Mouse (Mus musculus) MEL (cell line): ENCODE results near the gene Gm2663. TPM values are rescaled to one million over a fixed set of nuclear protein-coding genes. Genes with fewer than 3 reads are reported as not detected.

ENCODE experiments used
- DNase-seq: peaks from one replicate; pipeline ENCODE4 v3.0.0; 2011; ENCODE audit warnings: low read depth, low spot score
- H3K27ac ChIP-seq: 2 replicates; pipeline ENCODE4 v1.5.1; 2012; ENCODE audit warnings: low read depth, mild to moderate bottlenecking, control low read depth, low read length, moderate library complexity; ENCODE audit not compliant: control insufficient read depth
- H3K27me3 ChIP-seq, 2 experiments: fragments of 150-350 bp in 1 of 2; sonication (generic) in 1 of 2; 2 replicates each; pipeline ENCODE4 v1.6.1; 2012; ENCODE audit warnings: low read length in 2 of 2, mild to moderate bottlenecking in 2 of 2, improper control_type of control experiment in 1 of 2, moderate library complexity in 1 of 2; ENCODE audit not compliant: insufficient read depth in 2 of 2, control insufficient read depth in 1 of 2
- H3K36me3 ChIP-seq, 2 experiments: 2 replicates each; pipeline ENCODE4 v1.6.1; 2012 to 2014; ENCODE audit warnings: low read length in 2 of 2, improper control_type of control experiment in 1 of 2, inconsistent platforms in 1 of 2, mild to moderate bottlenecking in 1 of 2; ENCODE audit not compliant: insufficient read depth in 2 of 2, control insufficient read depth in 1 of 2
- H3K4me1 ChIP-seq, 2 experiments: fragments of 150-350 bp in 1 of 2; sonication (generic) in 1 of 2; 2 replicates each; pipeline ENCODE4 v1.6.1; 2012; ENCODE audit warnings: low read length in 2 of 2, improper control_type of control experiment in 1 of 2, mild to moderate bottlenecking in 1 of 2; ENCODE audit not compliant: insufficient read depth in 2 of 2, control insufficient read depth in 1 of 2
- H3K4me3 ChIP-seq, 2 experiments: fragments of 150-350 bp in 1 of 2; sonication (generic) in 1 of 2; 2 replicates each; pipeline ENCODE4 v1.5.1; 2012; ENCODE audit warnings: low read depth in 2 of 2, low read length in 2 of 2, mild to moderate bottlenecking in 2 of 2, moderate library complexity in 2 of 2, control low read depth in 1 of 2, improper control_type of control experiment in 1 of 2; ENCODE audit not compliant: control insufficient read depth in 1 of 2, insufficient read depth in 1 of 2
- H3K79me2 ChIP-seq: 2 replicates; pipeline ENCODE4 v1.6.1; 2012; ENCODE audit warnings: mild to moderate bottlenecking, low read length, moderate library complexity; ENCODE audit not compliant: control insufficient read depth, poor library complexity, insufficient read depth
- H3K9ac ChIP-seq: 2 replicates; pipeline ENCODE4 v1.6.1; 2012; ENCODE audit warnings: low read depth, mild to moderate bottlenecking, control low read depth, low read length, moderate library complexity; ENCODE audit not compliant: control insufficient read depth, poor library complexity, severe bottlenecking
- H3K9me3 ChIP-seq: fragments of 150-350 bp; sonication (generic); replicated peaks from 2 replicates; pipeline ENCODE4 v1.6.1; 2012; ENCODE audit warnings: mild to moderate bottlenecking, low read length, improper control_type of control experiment, moderate library complexity; ENCODE audit not compliant: insufficient read depth
- BHLHE40 ChIP-seq: IDR thresholded peaks from 2 replicates; pipeline ENCODE4 v1.6.1; 2012; ENCODE audit warnings: low read depth, mild to moderate bottlenecking, inconsistent platforms, low read length, improper control_type of control experiment, borderline replicate concordance
- CTCF ChIP-seq, 3 experiments: IDR thresholded peaks in 2 of 3; conservative IDR thresholded peaks in 1 of 3; 2 replicates each; pipeline ENCODE4 v1.5.1; 2011 to 2012; ENCODE audit warnings: low read length in 3 of 3, low read depth in 2 of 3, mild to moderate bottlenecking in 2 of 3, improper control_type of control experiment in 1 of 3, inconsistent platforms in 1 of 3, mixed read lengths in 1 of 3, moderate library complexity in 1 of 3; ENCODE audit not compliant: control insufficient read depth in 1 of 3, insufficient read depth in 1 of 3, poor library complexity in 1 of 3, severe bottlenecking in 1 of 3
- E2F4 ChIP-seq: IDR thresholded peaks from 2 replicates; pipeline ENCODE4 v1.6.1; 2011; ENCODE audit warnings: low read depth, low read length, improper control_type of control experiment, borderline replicate concordance
- EP300 ChIP-seq, 2 experiments: IDR thresholded peaks; 2 replicates each; pipeline ENCODE4 v1.6.1; 2011; ENCODE audit warnings: improper control_type of control experiment in 2 of 2, low read length in 2 of 2, low read depth in 1 of 2, mild to moderate bottlenecking in 1 of 2
- KAT2A ChIP-seq: conservative IDR thresholded peaks from 2 replicates; pipeline ENCODE4 v1.6.1; 2012; ENCODE audit warnings: low read depth, low read length, improper control_type of control experiment, inconsistent platforms
- MAZ ChIP-seq: IDR thresholded peaks from 2 replicates; pipeline ENCODE4 v1.6.1; 2012; ENCODE audit warnings: low read depth, mild to moderate bottlenecking, inconsistent platforms, low read length, improper control_type of control experiment
- MXI1 ChIP-seq: IDR thresholded peaks from 2 replicates; pipeline ENCODE4 v1.6.1; 2011; ENCODE audit warnings: mild to moderate bottlenecking, low read depth, low read length, improper control_type of control experiment
- MYB ChIP-seq: IDR thresholded peaks from 2 replicates; pipeline ENCODE4 v1.6.1; 2011; ENCODE audit warnings: mild to moderate bottlenecking, low read depth, low read length, improper control_type of control experiment
- NRF1 ChIP-seq: IDR thresholded peaks from 2 replicates; pipeline ENCODE4 v1.6.1; 2014; ENCODE audit warnings: low read depth, mild to moderate bottlenecking, inconsistent platforms, low read length, improper control_type of control experiment, moderate library complexity; ENCODE audit not compliant: poor library complexity, insufficient read depth, severe bottlenecking
- POLR2A ChIP-seq, 2 experiments: IDR thresholded peaks; 2 replicates each; pipeline ENCODE4 v1.6.1; 2011 to 2012; ENCODE audit warnings: low read length in 2 of 2, mild to moderate bottlenecking in 2 of 2, control low read depth in 1 of 2, improper control_type of control experiment in 1 of 2, low read depth in 1 of 2, moderate library complexity in 1 of 2; ENCODE audit not compliant: control insufficient read depth in 1 of 2, insufficient read depth in 1 of 2, poor library complexity in 1 of 2
- POLR2AphosphoS2 ChIP-seq: IDR thresholded peaks from 2 replicates; pipeline ENCODE4 v1.6.1; 2011; ENCODE audit warnings: low read length, improper control_type of control experiment
- POLR2AphosphoS5 ChIP-seq: IDR thresholded peaks from 2 replicates; pipeline ENCODE4 v1.6.1; 2012; ENCODE audit warnings: low read depth, borderline replicate concordance, mild to moderate bottlenecking, inconsistent platforms, low read length, moderate library complexity, mixed read lengths
- RAD21 ChIP-seq: IDR thresholded peaks from 2 replicates; pipeline ENCODE4 v1.6.1; 2011; ENCODE audit warnings: mild to moderate bottlenecking, low read depth, low read length, improper control_type of control experiment
- SIN3A ChIP-seq: IDR thresholded peaks from 2 replicates; pipeline ENCODE4 v1.6.1; 2012; ENCODE audit warnings: low read length, improper control_type of control experiment, inconsistent platforms
- SMC3 ChIP-seq: IDR thresholded peaks from 2 replicates; pipeline ENCODE4 v1.6.1; 2011; ENCODE audit warnings: low read depth, low read length, improper control_type of control experiment
- TAL1 ChIP-seq: IDR thresholded peaks from 2 replicates; pipeline ENCODE4 v1.6.1; 2012; ENCODE audit warnings: mild to moderate bottlenecking, inconsistent platforms, low read length, moderate library complexity, mixed read lengths
- TBP ChIP-seq: IDR thresholded peaks from 2 replicates; pipeline ENCODE4 v1.8.0; 2011; ENCODE audit warnings: low read depth, low read length, improper control_type of control experiment
- TCF12 ChIP-seq: IDR thresholded peaks from 2 replicates; pipeline ENCODE4 v1.6.1; 2014; ENCODE audit warnings: low read depth, mild to moderate bottlenecking, inconsistent platforms, low read length, improper control_type of control experiment, moderate library complexity
- USF1 ChIP-seq: IDR thresholded peaks from 2 replicates; pipeline ENCODE4 v1.6.1; 2014; ENCODE audit warnings: low read depth, mild to moderate bottlenecking, inconsistent platforms, low read length, improper control_type of control experiment, moderate library complexity
- USF2 ChIP-seq, 2 experiments: IDR thresholded peaks; 2 replicates each; pipeline ENCODE4 v1.6.1; 2011 to 2012; ENCODE audit warnings: improper control_type of control experiment in 2 of 2, low read length in 2 of 2, borderline replicate concordance in 1 of 2, inconsistent platforms in 1 of 2, low read depth in 1 of 2, mild to moderate bottlenecking in 1 of 2; ENCODE audit not compliant: insufficient read depth in 1 of 2
- ZKSCAN1 ChIP-seq: IDR thresholded peaks from 2 replicates; pipeline ENCODE4 v1.6.1; 2012; ENCODE audit warnings: low read depth, mild to moderate bottlenecking, inconsistent platforms, low read length, improper control_type of control experiment, moderate library complexity
- ZMIZ1 ChIP-seq: IDR thresholded peaks from 2 replicates; pipeline ENCODE4 v1.6.1; 2012; ENCODE audit warnings: low read depth, mild to moderate bottlenecking, inconsistent platforms, low read length, improper control_type of control experiment, moderate library complexity
- polyA plus RNA-seq, 2 experiments: library from polyadenylated mRNA; stranded (reverse) in 1 of 2; unstranded in 1 of 2; fragments of >175 nt in 1 of 2; fragments of >200 nt in 1 of 2; gene quantifications; 2 replicates each; pipeline versions ENCODE4 v1.2.1 to v1.2.4; 2012; ENCODE audit warnings: low replicate concordance in 2 of 2, low read depth in 1 of 2; ENCODE audit not compliant: insufficient read length in 2 of 2, insufficient read depth in 1 of 2, missing spikeins in 1 of 2
- total RNA-seq: library from RNA; depleted of rRNA; stranded (reverse); fragments of 300-350 nt; gene quantifications from 2 replicates; pipeline ENCODE4 v1.2.3, GENCODE M21; 2012

Gene Gm2663
- total and polyA plus RNA-seq, 3 experiments = not detected

DNA sequence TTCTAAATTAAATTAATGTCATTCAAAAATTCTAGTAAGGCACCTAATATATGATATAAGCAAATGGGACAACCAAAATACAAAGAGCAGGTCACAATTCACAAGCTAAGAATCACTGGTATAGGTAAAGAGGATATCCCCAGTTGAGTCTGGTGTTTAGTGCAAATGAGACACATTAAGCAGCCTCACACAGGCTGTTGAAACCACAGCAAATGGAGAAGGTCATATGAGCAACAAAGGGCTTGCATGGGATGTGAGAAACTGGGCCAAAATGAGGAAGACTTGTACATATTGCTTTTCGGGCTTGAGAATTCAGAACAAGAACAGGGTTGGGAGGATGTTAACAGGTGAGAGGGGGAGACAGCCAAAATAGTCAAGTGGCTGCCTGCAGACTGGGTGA is 45.5 kb upstream of the Gm2663 start:
- no peaks in the 10 kb centered on the region for H3K27me3 ChIP-seq
- no peak for DNase-seq
- TF ChIP-seq CTCF (IDR thresholded peaks at IDR 0.05 in 2 of 3, conservative IDR thresholded peaks at IDR 0.05 in 1 of 3; ENCODE audit: control insufficient read depth in 1 of 3, insufficient read depth in 1 of 3, low read depth in 2 of 3, low read length in 3 of 3, poor library complexity in 1 of 3, severe bottlenecking in 1 of 3) = no peak
- no peak for TF ChIP-seq TBP
- no peak for TF ChIP-seq NRF1
- TF ChIP-seq POLR2A (IDR thresholded peaks at IDR 0.05; ENCODE audit: control insufficient read depth in 1 of 2, insufficient read depth in 1 of 2, low read depth in 1 of 2, low read length in 2 of 2, poor library complexity in 1 of 2) = no peak
- TF ChIP-seq E2F4 = no peak
- TF ChIP-seq RAD21 = no peak
- no peak for TF ChIP-seq MXI1
- no peak for TF ChIP-seq BHLHE40
- no peak for TF ChIP-seq TCF12
- TF ChIP-seq ZKSCAN1 = no peak
- TF ChIP-seq EP300 (IDR thresholded peaks at IDR 0.05; ENCODE audit: low read depth in 1 of 2, low read length in 2 of 2) = no peak
- no peak for TF ChIP-seq TAL1
- no peak for TF ChIP-seq SMC3
- no peak for TF ChIP-seq USF1
- TF ChIP-seq POLR2AphosphoS5 = no peak

DNA sequence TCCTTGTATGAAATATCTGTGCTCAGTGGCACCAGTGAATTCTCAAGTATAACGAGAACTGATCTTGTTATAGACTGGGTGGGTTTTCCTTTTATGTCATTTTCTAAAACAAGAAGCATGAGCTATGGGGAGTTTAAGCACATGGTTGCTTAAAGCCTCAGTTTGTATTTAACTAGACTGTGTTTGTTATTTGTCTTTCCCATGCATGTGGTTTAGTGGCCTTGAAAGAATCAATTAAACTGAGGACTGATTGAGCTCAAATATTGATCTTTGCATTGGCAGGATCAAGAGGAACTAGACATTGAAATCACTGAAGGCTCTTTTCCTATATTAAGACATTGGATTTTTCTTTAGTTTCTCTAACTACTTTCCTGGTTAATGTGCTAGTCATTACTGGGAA is 45.0 kb upstream of the Gm2663 start:
- no peaks in the 10 kb centered on the region for H3K4me1 ChIP-seq
- H3K27me3 ChIP-seq = no peaks in the 10 kb centered on the region
- H3K9me3 ChIP-seq = no peaks in the 10 kb centered on the region
- H3K9ac ChIP-seq = no peak overlapping the region
- H3K27ac ChIP-seq = no peak overlapping the region
- no peaks in the 10 kb centered on the region for H3K36me3 ChIP-seq
- TF ChIP-seq POLR2AphosphoS2 (no peak), USF2 (IDR thresholded peaks at IDR 0.05; ENCODE audit: borderline replicate concordance in 1 of 2, insufficient read depth in 1 of 2, low read depth in 1 of 2, low read length in 2 of 2) (no peak), ZMIZ1 (no peak), MYB (no peak), KAT2A (no peak), SIN3A (no peak), MAZ (no peak)
- H3K79me2 ChIP-seq = no peaks in the 10 kb centered on the region
- DNase-seq = no peak
- H3K4me3 ChIP-seq = no peak overlapping the region

More for the DNA sequence above, 45.5 kb upstream of the Gm2663 start:
- Histone ChIP-seq H3K4me3 (no peak overlapping the region), H3K79me2 (no peaks in the 10 kb centered on the region), H3K36me3 (no peaks in the 10 kb centered on the region), H3K27ac (no peak overlapping the region), H3K9me3 (no peaks in the 10 kb centered on the region), H3K9ac (no peak overlapping the region), H3K4me1 (no peaks in the 10 kb centered on the region)
